Mouse (Mus musculus) c-Kit-positive CD71-positive TER-119-negative erythroid progenitor cells, embryonic 14.5 days (primary cell): Measurements from ENCODE around the gene Pccb.

Experiments
- DNase-seq: peaks from one replicate; pipeline ENCODE4 v3.0.0-alpha.2; 2013; ENCODE audit warnings: low read depth

Pccb gene

DNA sequence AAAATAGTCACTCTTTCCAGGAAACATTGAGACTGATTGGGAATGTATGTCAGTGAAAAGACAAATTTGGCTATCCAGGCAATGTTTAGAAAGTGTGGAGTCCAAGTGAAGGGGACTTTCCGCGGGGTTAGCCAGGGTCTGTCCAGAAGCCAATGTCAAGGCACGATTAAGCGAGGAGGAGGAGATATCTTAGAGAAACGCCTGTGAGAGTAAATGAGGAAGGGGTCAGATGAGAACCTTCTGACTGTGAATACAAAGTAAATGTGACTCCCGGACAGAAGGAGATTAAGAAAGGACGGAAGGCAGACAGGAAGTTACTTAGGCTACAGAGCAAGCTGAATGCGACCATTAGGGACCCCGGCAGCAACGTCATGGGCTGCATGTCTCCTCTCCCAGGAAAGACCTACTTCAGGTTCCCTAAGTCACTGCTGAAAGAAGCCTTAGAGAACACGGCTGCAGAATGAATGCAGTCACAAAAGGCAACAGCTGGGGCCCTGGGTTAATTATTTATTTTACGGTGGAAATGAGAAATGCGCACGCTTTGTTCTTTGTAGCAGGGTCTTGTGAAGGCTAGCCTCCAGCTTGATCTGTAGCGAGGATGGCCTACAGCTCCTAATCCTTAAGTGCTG, 11.1 kb upstream of the Pccb start:
- DNase-seq = no peak

DNA sequence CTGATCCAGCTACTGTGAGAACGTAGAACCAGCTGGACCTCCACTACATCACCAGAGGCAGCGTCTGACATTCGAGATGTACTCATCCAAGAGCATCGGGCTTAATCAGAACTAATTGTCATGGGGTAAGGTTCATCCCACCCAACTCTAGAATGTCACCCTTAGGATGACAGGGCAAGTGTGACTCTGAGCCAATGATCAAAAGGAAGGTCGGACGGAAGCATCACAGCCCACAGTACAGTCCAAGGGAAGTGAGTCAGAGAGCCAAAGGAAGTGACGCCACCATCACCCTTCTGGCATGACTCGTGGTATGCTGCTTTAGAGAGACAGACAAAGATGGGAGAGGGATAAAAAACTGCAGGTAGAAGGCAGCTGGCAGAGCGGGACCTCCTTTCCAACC, 7.6 kb upstream of the Pccb start:
- no peak for DNase-seq

DNA sequence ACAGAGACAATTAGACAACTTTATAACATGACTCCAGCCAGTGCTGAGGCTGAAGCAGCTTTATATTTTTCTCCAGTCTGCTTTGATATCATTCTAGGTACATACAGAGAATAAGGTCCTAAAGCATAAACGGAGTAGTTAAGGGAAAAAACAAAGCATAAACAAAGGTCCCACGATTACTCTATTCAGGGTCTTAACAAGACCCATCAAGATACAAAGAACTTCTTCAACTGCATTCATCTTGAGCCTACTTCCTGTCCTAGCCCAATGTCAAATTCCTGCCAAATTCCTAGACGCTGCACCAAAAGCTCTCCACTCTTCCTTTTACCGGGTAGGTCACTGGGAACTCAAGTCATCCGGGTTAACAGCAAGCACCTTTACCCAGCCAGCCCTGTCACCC, 6.8 kb upstream of the Pccb start:
- no peak for DNase-seq

DNA sequence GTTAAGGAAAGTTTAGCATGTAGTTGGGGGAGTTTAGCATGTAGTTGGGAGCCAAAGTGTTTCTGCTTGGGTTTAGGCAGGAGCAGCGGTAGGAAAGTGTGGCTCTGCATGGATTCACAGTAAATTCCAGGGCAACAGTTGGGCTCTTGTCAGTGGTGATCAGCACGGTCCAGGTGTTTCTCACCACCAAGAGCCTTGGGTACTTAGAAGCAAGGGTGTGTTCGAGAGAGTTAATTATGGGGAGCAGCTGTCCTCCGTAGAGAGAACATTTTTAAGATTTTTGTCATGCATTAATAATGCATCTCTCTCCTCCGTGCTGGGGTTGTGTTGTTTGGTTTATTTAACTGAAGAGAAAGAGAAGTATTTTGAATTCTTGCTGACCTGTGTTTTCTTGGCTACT, 3.9 kb upstream of the Pccb start:
- no peak for DNase-seq

DNA sequence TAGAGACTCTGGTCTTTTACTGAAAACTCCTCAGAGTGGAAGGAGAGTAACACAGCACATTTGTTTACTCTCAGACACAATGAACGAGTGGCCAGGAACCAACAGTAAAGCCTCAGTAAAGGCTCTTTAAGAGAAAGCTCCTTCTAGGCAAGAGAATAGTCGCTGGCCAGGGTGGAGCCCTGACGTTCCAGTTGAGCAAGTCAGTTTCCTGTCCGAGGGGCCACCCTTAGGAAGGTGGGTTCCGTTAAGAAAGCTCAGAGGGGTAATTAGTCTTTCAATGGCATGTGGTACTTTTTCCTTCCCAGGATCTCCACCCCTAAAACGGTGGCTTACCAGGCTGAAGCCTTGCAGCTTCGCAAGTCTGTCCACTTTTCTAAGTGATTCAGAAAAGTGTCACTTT, 2.7 kb upstream of the Pccb start:
- no peak for DNase-seq

DNA sequence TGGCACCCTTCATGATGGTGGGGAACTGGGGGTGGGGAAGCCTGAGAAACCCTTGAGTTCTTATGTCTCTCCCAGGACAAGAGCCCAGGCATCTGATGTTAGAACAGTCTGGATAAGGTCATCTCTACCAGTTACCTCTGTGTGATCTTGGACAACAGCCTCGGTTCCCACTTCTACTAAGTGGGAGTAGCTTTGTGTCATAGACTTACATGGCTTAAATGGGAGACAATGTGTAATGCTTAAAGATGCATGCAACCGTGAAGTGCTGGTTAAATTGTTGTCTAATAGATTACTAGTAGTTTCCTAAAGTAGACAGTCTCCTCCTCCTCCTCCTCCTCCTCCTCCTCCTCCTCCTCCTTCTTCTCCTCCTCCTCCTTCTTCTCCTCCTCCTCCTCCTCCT, 2.2 kb upstream of the Pccb start:
- DNase-seq = no peak

DNA sequence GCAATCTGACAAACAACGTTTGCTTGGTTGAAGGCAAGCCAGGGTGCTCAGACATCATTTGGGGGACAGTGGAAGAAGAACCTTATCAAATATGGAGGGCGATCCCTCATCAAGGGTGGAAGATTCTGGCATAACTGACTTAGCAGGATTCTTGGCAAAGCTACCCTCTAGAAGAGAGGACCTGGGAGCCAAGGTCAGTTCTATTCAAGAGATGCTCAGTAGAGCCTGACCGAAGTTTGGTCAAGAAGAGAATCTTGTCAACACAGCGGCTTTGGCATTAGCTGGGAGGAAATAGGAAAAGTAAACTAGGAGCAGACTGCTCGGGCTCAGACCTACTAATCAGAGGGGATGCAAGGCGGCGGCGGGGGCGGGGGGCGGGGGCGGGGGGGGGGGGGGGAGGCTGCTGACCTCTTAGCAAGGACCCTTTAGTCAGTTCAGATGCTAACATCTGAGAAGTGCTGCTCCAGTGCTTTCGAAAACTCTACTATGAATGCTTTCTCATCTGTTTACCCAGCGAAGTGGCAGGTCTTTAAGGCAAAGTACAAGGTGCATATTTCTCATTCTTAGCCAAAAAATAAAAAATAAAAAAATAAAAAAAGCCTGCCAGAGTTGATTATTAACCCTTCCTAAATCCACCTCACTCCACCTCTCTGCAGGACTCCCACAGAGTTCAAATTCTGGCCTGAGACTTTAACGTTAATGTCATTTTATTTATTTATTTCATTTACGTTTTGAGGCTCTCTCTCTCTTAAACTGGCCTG, 1.3 kb upstream of the Pccb start:
- DNase-seq = no peak

DNA sequence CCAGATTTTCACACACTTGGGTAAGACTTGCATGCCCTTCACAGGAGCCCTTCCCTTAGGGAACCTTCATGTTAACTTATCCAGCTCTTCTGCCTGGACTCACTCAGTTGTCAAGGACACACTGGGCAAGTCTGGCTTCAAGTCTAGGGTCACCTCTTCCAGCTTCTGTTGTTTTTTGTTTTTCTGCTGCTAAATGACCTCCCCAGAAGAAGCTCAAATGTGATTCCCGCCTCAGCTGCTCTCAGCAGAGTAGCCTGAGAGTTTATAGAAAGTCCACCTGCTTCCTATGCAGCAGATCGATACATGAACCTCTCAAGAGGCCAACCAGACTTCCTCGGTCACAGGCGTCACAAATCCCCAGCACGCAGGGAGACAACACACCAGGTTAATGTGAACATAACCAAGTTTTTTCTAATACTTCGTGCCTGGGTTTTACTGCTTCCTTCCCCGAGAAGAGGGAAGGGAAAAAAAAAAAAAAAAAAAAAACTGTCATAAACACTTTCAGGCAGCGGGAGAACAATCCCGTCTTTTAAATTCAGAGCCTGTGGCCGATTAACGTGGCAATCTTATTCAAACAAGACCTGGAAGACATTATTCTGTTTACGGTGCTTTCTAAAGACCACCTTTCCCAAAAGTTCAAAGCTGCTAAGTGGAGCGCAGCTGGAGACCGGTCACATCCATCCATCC, 794 bp downstream of the Pccb start:
- DNase-seq = no peak

DNA sequence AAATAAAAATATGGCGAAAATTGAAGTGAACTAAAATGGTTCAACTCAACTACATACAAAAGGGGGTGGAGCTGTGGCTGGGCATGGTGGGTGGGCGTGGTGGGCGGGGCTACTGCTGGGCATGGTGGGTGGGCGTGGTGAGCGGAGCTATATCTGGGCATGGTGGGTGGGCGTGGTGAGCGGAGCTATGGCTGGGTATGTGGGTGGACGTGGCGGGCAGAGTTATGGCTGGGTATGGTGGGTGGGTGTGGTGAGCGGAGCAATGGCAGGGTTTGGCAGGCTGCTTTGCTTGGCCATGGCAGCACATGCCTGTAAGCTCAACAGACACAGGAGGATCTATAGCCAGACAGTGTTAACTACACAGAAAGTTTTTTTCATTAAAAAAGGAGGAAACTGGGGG, 15.9 kb downstream of the Pccb start:
- no peak for DNase-seq

DNA sequence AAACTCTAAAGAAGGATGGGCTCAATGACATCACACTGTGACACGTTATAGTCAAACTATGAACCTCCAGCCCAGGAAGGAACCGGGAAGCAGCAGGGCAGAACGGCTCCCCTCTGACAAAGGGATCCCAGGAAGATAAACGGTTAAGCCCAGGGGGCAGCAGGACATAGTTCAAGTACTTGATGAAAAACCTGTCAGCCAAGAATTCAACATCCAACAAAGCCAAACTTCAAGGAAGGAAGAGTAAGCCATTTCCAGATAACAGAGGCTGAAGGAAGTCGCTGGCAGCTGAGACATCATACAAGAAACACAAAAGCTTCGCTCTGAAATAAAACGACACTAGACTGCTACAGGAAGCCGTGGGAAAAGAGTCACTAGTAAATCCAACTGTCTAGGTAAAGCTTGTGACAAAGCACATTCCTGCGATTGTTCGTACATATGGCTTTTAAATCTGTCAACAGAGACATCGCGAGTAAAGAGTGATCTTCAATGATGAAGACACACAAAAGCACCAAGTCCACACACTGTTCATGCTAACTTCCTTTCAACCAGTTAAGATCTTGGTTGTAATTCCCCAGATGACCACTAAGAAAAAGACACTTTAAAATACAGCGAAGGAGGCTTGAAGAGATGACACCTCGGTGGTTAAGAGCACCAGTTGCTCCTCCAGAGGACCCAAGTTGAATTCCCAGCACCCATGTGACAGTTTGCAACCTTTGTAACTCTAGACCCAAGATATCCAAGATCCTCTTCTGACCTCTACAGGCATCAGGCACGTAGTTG, 16.8 kb downstream of the Pccb start:
- DNase-seq = no peak

DNA sequence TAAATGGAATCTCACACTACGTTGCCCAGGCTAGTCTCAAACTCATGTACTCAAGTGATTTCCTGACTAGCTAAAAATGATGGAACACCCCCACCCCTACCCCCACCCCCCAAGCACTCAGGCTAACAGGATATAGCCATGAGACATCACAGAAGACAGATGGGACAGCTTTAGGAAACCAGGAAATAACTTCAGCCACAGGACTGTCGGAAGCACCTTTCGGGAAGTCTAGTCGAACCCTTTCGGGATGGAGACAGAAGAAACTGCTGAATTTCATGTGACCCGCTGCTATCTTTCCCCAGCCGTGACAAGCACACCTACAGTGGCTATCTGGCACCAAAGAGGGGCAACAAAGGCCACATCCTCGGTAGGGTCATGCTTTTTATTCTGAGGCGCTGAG, 19.4 kb downstream of the Pccb start:
- no peak for DNase-seq

DNA sequence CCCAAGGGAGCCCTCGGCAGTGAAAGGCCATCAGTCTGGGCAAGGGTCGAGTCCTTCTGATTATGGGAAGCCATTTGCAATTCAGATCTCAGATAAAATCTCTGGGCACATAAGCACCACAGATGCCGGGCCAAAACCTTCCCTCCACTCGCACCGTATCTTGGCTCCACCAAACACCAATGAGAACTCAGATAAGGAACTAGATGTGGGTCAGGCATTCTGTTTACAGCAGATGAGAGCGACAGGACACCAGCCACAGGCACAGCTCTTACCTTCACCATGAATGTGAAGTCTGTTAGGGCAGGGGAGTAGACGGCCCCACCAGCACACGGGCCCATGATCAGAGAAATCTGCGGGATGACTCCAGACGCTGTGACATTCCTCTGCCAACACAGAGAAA, 22.3 kb downstream of the Pccb start:
- DNase-seq = peak; percentile 36

DNA sequence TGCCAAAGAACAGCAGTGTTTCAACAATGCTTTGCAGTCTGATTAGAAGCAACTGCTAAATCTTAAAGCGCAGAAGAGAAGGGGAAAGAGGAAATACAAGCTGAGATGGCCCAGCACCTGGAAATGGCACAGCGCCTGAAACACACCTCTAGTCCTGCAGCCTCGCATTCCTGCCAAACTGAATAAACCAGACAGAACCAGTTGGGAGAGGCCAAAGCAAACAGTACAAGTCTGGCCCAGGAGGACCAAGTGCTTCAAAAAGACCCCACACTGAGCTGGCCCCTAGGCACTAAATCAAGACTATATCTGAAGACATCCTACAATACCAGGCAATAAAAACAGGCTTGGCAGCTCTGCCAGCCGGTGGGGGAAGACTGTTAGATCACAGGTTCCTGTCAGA, 28.8 kb downstream of the Pccb start:
- DNase-seq = no peak

DNA sequence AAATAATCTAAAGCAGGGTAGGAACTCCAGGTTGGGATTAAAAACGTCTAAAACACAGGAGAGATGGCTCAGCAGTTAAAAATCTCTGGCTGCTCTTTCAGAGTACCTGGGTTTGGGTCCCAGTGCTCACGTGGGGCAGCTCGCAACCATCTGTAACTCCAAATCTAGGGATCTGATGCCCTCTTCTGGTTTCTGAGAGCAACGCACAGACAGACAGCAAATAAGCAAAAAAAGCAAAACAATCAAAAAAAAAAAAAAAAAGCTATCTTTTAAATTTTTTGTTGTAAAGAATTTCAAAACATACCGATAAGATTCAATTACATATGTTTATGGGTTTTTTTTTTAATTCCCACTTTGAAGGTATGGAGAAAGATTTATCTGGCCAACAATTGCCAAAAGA, 31.4 kb downstream of the Pccb start:
- DNase-seq = no peak

DNA sequence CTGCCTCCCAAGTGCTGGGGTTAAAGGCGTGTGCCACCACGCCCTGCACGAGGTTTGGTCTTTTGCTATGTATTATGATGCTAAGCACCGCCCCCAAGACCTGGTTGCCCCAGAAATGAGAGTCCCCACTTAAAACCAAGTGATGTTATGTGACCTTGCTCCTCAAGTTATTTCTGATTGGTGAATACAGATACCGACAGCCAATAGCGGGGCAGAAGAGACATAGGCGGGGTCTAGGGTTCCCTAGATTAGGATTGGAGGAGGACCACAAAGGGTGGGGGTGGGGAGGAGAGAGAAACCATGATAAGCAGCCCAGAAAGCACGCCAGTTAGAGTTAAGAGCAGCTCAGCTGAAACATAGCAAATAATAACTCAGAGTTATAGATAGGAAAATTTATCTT, 31.9 kb downstream of the Pccb start:
- no peak for DNase-seq

DNA sequence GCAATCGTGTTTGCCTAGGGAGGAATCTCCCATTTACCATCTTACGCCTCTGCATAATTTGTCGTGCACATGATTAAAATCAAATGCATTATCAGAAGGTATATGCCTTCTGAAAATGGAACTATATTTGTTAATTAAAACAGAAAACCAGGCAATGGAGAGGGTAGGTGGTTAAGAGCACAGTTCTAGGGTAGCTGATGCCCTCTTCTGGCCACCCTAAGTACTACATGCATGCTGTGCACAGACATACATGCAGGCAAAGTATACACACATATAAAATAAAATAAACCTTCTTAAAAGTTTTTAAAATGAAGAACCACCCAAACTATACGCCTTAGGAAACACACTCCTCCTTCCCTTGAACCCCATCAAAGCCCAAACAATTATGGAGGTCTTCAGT, 32.6 kb downstream of the Pccb start:
- DNase-seq = peak; percentile 29

DNA sequence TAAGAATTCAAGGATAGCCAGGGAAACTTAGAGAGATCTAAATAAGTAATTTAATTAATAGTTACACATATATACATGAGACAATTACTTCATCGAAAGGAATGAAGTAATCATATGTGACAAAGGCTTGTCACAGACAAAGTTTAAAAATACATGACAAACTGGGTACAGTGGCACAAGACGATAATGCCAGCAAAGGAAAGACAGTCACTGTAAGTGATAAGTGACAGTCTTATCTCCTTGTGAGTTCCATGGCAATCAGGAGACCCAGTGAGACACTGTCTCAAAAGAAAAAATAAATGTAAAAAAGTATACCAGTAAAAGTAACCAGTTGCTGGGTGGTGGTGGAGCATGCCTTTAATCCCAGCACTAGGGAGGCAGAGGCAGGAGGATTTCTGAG, 37.6 kb downstream of the Pccb start:
- peak; percentile 24 for DNase-seq

DNA sequence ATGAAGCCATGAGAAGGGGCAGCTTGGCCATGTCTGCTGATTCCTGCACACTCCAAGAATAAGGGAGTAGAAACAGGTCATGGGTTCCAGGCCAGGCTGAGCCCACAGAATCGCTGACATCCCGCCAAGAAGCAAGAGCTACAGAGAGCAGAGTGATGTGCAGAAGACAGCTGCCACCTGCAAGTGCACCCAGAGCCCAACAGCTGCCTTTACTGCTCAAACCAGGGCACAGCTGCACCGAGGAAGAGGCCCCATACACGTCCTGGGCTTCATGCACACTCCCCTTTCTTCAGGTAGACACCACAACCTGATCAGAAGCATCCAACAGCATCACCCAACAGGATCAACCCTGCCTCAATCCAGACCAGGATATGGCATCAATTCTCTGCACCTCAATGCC, 40.8 kb downstream of the Pccb start:
- DNase-seq = no peak

DNA sequence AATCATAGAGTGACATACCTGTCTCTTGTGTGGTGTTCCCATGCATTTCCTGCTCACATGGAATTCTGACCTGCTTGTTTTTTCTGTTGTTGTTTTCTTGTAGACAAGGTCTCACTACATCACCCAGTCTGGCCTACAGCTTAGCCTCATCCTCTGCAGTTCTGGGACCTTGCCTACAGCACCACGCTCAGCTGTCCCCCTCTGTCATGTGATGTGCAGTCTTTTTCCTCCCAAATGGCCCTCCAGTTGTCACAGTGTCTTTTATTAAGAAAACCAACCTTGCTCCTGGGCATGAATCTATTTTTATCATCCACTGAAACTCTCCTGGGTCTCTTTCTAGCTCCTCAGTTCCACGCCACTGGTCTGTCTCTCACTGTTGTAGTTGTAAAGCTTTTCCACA, 42.5 kb downstream of the Pccb start:
- DNase-seq = no peak

DNA sequence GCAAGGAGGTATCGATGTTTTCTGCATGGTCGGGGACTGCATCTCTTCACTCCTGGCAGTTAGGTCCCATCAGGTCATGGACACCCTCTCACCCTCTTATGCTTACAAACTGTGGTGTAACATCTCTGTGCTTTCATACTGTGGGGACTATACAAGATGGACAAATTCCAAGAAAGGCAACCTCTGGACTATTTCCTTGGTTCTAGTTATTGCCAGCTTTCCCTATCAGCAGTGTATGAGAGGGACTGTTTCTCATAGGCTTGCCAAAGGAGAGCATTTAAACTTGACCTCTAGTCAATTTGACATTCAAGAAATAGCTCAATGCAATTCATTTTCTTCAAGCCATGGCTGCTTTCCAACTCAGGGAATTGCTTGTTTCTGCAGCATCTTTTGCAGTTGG, 43.4 kb downstream of the Pccb start:
- DNase-seq = no peak

DNA sequence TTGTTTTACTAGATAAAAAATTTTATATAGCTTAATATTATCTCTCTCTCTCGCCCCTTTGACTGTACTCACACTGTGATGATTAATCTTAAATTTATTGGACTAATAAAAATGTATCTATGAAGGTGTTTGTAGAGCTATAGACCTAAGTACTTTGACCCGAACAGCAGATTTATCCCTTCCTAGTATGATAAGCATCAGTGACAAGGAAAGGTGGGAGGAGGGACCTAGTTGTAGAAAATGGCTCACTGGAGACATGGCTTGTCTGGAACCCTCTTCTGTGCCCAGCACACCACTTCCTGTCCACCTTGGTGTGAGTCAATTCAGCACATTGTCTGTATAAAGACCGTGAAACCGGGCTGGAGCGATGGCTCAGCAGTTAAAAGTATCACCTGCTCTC, 44.1 kb downstream of the Pccb start:
- no peak for DNase-seq

DNA sequence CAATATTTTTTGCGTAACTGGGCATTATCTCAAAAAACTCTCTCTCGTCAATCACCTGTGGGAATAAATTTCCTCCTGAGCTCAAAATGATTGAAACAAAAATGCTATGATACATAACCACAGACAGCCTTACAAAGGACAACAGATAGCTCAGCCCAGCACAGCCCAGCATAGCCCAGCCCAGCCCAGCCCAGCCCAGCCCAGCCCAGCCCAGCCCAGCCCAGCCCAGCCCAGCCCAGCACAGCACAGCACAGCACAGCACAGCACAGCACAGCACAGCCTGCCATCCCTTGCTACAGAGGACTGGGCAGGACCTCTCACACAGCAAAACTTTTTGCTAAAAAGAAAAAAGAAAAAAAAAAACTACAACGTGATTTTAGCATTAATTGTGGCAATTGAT, 46.8 kb downstream of the Pccb start:
- DNase-seq = no peak

DNA sequence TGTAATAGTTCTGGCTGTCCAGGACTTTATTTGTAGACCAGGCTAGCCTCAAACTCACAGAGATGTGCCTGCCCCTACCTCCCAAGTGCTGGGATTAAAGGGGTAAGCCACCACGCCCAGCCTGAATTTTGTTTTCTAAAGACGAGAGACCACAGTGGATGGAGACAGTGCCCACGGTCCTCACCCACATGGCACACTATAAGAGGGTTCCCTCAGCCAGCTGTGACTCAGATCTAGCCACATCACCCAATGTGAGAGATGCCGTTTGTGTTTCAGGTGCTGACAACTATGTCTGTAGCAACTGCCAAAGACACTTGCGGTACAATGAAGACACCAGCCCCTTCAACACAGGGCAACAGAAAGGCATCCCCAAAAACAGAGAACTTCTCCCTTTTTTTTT, 47.7 kb downstream of the Pccb start:
- no peak for DNase-seq
